Mouse (Mus musculus): ENCODE data around the gene Cdk19. TPM values are rescaled to one million over a fixed set of nuclear protein-coding genes. Genes with fewer than 3 reads are reported as not detected.
A peak's percentile ranks its signal among the peaks of the same experiment; 100 is the strongest.
"Not testable (repeated sequence)": the region's sequence is repeated elsewhere in the genome, so short reads cannot be mapped to it uniquely, and the experiment has no call there.

Cdk19 gene
- total RNA-seq, 1 experiment from 2014 or later: 63.7 TPM

DNA sequence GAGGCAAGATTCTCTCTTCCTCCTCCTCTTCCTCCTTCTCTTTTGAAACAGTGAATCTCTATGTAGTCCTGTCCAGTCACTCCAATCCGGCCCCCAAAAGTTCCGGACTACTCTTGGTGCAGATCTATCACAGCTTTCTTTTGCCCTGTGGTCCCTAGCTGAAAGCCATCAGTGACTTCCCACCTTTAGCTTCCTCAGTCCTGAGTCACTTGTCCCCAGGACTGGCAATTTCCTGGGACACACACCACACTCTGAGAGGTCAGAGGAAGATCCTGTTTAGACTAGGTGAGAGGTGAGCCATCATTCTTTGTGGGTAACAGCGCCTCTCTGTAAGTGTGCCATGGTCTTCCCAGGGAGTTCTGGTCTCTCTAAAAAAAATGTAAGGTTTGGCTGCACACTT, 187.6 kb downstream of the Cdk19 start:
- ATAC-seq (ENCODE audit: extremely low read depth, insufficient number of reproducible peaks, low FRiP score, poor library complexity, severe bottlenecking): no peak

DNA sequence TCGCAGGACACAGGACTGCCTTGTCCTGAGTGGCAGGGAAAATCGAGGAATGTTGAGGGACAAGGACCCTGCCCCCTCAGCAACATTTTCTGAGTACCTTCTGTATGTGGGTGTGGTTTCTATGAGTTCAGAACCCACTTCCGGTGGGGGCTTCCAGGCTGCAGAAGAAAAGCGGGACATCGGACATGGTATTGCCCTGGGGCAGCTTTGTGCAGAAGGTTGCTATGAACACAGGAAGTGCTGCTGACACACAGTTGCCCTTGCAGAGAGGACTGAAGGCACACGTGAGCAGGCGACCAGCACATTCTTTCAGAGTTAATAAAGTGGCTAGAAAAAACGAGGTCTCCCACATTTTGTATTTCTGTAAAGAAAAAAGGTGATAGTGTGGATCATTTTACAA, 188.2 kb downstream of the Cdk19 start:
- ATAC-seq (ENCODE audit: extremely low read depth, insufficient number of reproducible peaks, low FRiP score, poor library complexity, severe bottlenecking): peak; percentile 39; the same call in 1 of the 2 replicates

DNA sequence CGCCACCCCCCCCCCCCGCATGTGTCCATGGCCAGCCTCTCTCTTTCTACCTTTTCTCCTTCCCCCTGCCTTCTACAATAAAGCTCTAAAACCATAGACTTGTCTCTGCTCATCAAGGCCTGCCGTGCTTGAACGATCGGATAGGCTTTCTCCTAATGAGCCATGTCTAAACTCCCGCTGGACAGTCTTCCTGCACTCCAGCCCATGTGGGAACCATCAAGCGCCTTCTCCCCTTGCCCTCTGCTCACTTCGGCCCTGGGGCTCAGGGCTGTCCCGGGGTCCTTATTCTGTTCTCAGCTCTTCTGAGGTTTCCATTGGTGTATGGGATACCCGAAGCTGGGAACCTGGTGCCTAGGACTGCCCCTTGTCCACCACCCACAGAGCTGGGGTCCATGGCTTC, 189.3 kb downstream of the Cdk19 start:
- ATAC-seq (ENCODE audit: extremely low read depth, insufficient number of reproducible peaks, low FRiP score, poor library complexity, severe bottlenecking): no peak

DNA sequence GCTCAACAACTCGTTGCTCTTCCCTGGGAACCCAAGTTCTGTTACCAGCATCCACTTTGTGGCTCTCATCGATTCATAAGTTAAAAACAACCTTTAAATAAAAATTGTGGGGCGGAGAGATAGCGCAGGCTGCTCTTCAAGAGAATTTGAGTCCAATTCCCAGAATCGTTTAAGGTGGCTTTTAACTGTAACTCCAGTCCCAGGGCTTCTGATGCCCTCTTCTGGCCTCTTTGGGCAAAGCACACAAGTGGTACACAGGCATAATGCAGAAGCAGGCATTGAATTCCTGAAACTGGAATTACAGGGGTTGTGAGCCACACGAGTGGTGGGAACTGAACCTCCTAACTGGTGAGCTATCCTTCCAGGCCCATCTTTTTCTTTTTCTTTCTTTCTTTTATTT, 190.3 kb downstream of the Cdk19 start:
- ATAC-seq (ENCODE audit: extremely low read depth, insufficient number of reproducible peaks, low FRiP score, poor library complexity, severe bottlenecking): peak; percentile 77

DNA sequence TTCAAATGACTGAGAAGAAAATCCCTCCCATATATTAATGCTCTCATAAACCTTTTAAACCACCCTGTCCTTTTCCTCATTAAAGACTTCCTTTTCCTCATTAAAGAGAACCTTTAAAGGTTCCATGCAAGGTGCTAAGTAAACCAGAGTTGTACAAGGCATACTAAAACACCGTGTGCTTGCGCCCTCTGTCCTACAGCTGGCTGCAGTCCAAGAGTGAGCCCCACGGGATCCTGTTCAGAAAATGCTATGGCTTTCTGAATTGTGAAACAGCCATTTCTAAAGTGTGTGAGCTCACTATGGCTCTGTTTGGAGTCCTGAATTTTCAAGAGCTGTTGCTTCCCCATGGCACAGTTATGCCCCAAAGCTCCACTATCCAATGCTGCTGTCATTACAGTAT, 191.3 kb downstream of the Cdk19 start:
- ATAC-seq (ENCODE audit: extremely low read depth, insufficient number of reproducible peaks, low FRiP score, poor library complexity, severe bottlenecking): no peak

DNA sequence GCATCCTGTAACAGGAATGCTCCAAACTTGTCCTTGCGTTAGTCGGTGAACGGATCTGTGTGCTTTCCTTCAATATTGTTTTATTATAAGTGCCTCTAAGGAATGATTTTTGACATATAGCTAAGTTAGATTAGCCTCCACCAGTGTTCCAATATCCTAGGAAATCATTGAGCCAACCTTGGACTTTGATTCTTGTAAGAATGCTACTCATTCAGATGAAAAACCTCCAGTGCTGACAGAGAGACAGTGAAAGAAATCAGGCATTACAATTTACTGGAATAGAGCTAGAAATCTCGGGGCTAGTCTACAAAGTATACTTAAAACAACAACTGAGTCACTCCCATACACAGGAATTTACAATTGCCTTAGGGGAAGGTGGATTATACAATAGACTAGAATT, 193.2 kb downstream of the Cdk19 start:
- not testable (repeated sequence) for ATAC-seq (ENCODE audit: extremely low read depth, insufficient number of reproducible peaks, low FRiP score, poor library complexity, severe bottlenecking)

Other genes starting within 250 kb of the Cdk19 start
- gene Slc16a10, start 197.3 kb upstream of the Cdk19 start, total RNA-seq (2017): 6.8 and 6.9 TPM in 2 replicates
- gene Rpf2, start 92.5 kb upstream of the Cdk19 start, total RNA-seq (2017): 27.7 and 31.8 TPM in 2 replicates
- 47.5 and 59.8 TPM in 2 replicates for gene Gtf3c6, start 81.5 kb upstream of the Cdk19 start, total RNA-seq (2017)
- 56.6 and 62.4 TPM in 2 replicates for gene Amd1, start 37.4 kb upstream of the Cdk19 start, total RNA-seq (2017)
- not detected in 2 replicates for gene Slc22a16, start 230.8 kb downstream of the Cdk19 start, total RNA-seq (2017)